Mouse (Mus musculus) heart, adult 2 months (tissue): ENCODE measurements around the gene Mt1.

ENCODE experiments used
- CTCF ChIP-seq: fragments of 200-600 bp; IDR thresholded peaks from 2 replicates; pipeline ENCODE4 v1.8.1; 2022; ENCODE audit warnings: antibody characterized with exemption, mild to moderate bottlenecking, moderate library complexity
- EP300 ChIP-seq: fragments of 200-500 bp; IDR thresholded peaks from 2 replicates; pipeline ENCODE4 v1.6.1; 2011; ENCODE audit warnings: low read depth, low read length, control low read depth; ENCODE audit not compliant: insufficient read depth
- POLR2A ChIP-seq: fragments of 200-500 bp; IDR thresholded peaks from 2 replicates; pipeline ENCODE4 v1.6.1; 2011; ENCODE audit warnings: mild to moderate bottlenecking, low read depth, low read length, control low read depth; ENCODE audit not compliant: insufficient read depth

DNA sequence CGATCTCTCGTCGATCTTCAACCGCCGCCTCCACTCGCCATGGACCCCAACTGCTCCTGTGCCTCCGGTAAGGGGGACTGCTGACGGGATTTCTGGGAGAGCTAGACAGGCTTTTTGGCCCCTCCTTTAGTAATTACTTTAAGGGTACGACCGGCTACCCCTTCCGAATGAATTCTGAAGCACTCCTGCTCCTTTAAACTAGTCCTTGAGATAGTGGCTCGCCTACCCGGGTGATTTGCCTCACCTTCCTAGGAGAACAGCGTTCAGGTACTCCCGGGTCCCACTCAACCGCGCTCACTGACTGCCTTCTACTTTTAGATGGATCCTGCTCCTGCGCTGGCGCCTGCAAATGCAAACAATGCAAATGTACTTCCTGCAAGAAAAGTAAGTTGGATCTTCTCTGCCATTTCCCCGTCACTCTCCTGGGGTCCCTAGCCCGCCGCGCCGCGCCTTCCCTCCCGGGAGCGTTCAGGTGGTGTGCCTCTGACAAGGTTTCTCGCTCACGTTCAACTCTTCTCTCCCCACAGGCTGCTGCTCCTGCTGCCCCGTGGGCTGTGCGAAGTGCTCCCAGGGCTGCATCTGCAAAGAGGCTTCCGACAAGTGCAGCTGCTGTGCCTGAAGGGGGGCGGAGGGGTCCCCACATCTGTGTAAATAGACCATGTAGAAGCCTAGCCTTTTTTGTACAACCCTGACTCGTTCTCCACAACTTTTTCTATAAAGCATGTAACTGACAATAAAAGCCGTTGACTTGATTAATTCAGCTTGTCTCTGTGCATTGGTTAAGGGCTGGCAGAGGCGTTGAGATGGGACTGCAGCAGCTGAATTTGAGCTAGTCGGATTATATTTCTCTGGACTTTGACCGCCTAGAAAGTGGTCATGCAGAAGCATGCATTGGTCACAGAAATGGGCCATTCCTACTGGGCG, 5.8 kb upstream of the Mt1 start:
- no peak for TF ChIP-seq CTCF
- TF ChIP-seq EP300, result no peak; the same call in 1 of the 2 replicates
- TF ChIP-seq POLR2A, result peak; percentile 79
